Mouse (Mus musculus): ENCODE data around the gene Cdhr1.
A peak's percentile ranks its signal among the peaks of the same experiment; 100 is the strongest.
"Not testable (repeated sequence)": the region's sequence is repeated elsewhere in the genome, so short reads cannot be mapped to it uniquely, and the experiment has no call there.

The Cdhr1 gene

DNA sequence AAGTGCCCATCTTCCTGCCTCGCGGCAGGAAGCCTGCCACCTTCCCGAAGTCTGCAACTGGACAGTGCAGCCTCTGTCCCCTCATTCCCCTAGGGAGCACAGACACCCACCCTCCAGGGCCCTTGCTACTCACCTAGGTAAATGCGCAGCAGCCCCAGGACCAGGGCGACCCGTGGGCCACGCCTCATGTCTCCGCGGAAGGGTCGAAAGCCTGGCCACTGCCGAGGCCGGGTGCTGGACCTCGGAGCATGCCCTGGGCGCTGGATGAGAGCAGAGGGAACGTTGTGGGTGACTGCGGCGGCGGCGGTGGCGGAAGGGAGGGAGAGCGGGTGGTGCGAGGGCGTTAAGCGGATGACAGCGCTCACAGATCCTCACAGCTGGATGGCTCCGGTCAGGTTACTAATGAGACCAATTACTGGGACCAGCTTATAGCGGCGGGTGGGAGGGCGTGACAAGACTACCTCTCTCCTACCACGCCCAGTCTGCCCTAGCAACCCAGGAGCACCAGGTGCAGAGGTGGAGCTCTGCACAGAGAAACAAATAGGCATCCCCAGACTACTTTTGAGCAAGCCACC is at the start of gene Cdhr1:
TSS of gene Cdhr1 (minus strand) at position 392 of the 575 bp plus-strand sequence.
- DNase-seq (ENCODE audit: low read depth, low spot score): no peak

DNA sequence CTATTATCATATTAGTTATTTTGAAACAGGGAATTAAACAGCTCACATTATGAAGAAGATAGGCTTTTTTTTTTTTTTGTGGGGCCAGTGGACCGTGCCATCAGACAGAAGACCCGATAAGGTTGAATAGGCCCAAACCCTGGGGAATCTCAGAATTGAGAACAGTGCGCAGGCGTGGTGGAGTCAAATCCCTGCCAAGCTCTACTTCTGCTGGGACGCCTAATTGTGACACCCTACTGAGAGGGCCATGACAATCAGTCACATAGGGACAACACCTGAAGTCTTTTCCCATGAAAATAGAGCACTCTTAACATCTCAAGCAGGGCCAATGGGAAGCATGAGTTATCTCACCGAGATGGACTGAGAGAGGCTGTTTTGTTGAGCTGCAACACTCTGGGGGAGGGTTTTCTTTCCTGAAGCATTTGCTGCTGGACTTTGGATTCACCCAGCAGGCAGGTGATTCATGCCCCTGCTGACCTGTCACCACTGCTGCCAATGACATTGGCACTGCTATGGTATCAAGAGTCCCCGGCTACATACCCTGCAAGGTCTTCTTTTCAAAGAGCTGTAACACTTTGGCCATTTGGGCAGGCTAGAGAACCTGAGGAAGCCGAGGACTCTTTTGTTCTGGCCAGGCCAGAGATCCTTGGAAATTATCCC is 41.0 kb upstream of the Cdhr1 start:
- DNase-seq (ENCODE audit: low read depth, low spot score): no peak

DNA sequence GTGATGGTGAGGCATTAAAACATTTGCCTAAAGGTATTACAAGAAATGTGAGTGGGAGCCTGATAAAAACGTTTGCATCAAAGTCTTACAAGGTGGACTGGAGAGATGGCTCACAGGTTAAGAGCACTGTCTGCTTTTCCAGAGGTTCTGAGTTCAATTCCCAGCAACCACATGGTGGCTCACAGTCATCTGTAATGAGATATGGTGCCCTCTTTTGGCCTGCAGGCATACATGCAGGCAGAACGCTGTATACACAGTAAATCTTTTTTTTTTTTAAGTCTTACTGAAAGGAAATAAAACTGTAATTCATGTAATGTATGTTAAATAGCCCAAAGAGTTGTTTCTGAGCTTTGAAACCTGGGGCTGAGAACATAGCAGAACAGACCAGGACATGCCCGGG is 39.4 kb upstream of the Cdhr1 start:
- DNase-seq (ENCODE audit: low read depth, low spot score): not testable (repeated sequence)

DNA sequence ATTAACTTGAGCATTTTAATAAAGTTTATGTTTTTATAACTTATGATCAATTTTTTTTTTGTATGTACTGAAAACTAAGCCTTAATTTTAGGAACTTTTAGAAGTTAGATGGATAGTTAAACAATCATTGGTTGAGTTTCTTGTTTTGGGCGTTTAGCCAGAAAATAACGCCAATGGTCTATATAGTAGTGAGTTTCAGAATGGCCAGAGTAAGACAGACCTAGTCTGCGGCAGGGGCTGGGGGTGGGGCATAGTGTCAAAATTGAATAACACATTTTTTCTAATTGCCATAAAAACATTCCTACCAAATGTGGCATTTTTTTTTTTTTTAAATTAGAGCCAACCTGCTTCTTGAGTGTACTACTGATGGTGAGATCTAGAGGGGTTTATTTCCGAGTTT is 38.0 kb upstream of the Cdhr1 start:
- no peak for DNase-seq (ENCODE audit: low read depth, low spot score)

DNA sequence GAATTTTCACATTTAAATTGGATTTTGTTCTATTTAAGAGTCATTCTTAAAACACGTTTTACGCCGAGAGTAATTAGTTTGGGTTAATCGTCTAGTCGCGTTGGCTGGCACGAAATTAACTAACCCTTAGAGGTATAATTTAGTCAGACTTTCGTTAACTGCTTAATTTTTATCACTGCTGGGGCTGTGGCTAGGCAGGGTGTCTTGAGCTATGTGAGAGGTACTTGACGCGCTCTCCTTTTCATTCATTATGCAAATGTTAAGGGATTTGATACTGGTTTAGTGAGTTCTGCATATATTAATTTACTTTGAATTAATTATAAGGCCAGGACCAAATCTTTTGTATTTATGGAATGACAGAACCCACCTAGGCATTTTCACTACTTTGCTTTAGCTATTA is 37.5 kb upstream of the Cdhr1 start:
- DNase-seq (ENCODE audit: low read depth, low spot score): no peak

DNA sequence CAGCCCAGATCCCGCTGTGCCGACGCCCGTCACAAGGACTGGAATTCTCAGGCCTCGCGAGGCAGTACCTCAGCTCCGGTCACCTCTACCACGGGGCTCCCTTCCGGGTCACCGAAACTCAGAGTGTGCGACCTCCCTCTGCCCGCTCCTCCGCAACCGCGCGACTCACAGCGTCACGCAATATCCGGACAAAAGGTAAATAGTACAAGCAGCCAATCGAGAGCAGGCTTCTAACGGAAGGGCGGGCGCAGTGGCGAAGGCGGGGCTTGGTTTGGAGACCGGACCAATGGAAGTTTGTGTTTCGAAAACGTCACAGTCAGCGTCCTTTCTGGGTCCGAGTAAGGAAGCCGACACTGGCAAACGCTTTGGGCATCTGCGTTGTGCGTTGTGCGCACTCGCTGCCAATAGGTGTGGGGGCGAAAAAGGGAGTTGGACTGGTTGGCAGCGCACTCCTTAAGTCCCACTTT is 37.0 kb upstream of the Cdhr1 start, which contains the start of gene Ghitm:
TSS of gene Ghitm (minus strand) at position 146 of the 467 bp plus-strand sequence.
- DNase-seq (ENCODE audit: low read depth, low spot score): peak; percentile 94

DNA sequence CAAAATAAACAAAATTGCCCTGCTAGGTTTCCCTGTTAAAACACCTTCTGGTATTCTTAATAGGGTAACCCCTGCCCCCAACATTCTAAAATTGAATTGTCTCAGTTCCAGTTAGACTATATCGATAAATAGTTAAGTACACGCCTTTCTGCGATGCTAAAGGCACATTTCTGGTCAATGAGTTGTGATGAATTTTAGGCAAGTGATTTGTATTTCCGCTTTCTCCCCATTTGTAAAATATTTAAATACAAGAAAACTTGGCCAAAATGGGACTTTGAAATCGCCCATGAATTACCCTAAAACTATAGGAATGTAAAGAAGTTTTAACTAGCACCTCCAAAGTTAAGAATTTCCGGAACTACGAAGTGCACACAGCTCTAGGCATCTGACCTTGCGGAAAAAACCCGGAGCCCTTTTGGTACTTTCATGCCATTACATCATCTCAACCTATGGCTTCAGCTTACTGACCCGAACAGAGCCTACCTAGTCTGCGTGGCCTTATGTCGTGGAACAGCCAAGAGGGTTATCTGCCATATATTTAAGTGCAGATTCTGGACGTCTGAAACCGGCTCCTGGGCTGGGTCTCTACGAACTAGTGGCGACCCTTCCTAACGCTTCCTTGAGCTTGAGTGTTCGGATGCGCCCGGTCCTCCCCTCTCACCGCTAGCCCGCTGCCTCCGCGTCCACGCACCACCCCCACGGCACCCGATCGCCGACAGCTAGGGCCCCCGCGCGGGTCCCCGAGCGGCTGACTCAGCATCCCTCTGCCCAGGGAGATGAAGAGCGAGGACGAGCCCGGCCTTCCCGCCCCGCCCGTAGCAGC is 36.4 kb upstream of the Cdhr1 start:
- peak; percentile 12 for DNase-seq (ENCODE audit: low read depth, low spot score)

DNA sequence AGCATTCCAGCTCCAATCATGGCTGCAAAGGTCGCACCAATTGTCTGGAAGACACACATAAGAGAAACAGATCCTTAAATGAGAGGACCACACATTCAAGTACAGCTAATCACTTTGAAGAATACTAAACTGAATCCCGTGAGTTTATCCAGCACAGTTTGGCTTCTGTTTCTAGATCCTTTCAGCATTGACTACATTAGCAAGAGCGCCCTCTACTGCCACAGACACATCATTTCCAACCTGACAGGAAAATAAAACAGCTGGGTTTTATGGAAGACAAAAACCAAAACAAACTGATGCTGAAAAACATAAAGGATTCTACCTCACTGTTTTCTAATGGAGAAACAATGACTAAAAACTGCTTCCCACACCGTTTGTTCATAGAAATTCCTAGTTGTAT is 29.5 kb upstream of the Cdhr1 start:
- DNase-seq (ENCODE audit: low read depth, low spot score): no peak

DNA sequence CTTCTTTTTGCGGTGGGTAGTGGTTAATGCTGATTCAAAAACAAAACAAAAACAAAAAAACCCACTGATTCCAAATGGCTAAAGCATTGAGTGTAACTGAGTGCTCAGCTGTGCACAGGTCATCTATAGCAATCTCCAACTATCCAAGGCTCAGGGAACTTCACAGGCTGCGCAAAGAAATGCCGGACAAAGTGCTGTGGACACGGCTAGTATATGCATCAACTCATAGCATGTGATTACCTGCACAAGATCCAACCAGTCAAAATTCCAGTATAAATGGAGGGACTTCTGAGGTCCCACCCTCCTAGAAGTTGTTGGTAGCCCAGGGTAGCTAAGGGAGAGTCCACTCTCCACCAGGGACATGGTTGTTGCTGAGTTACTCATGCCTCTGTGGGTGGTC is 21.1 kb upstream of the Cdhr1 start:
- no peak for DNase-seq (ENCODE audit: low read depth, low spot score)

DNA sequence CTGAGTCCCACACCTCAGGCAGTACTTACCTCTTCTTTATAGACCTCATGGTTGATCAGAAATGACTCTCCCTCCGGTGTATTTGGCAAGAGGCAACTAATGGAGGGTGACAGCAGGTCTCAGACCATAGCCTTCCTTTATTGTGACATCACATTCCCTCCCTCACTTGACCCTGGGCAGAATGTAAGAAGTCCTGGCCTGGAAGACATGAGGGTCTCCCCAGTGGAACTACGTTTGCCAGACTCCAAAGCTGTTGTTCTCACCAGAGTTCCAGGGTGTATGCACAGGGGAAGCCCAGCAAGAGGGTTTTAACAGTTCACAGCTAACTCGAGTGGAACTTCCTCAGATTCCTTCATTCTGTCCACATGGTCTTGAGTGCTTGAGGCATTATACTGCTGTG is 15.8 kb upstream of the Cdhr1 start, which contains the start of gene 2610528A11Rik:
TSS of gene 2610528A11Rik (minus strand) at position 101 of the 400 bp plus-strand sequence.
- no peak for DNase-seq (ENCODE audit: low read depth, low spot score)

DNA sequence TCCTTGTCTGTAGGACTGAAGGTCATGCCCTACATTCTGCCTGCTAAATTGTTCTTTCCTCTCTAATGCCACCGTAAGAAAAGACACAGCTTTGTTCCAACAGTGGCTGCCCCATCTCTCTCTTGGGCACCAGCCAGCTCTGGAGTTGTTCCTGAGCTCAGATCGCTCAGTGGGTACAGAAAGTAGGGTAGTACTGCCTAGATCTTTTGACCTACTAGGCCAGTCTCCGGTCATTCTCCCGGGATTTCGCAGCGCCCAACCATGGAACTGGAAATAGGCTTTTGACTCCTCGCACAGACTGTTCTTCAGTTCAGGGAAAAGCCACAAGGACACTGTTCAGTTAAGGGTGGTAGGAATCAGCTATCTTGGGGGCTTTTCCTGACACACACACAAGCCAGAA is 14.8 kb upstream of the Cdhr1 start:
- no peak for DNase-seq (ENCODE audit: low read depth, low spot score)

DNA sequence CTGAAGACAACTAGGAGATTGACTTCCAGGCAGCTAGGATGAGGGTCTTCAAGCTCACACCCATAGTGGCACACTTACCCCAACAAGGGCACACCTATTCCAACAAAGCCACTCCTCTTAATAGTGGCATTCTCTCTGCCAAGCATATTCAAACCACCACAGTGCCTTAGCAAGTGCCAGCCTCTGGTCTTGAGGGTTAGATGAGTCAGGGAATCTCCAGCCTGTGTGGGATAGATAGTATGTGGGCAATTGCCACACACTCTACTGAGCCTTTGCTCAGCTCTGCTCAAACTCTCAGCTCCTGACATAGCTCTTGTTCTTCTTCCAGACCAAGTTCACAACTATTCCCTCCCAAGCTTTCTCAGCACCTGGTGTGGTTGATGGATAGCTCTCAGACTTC is 13.2 kb upstream of the Cdhr1 start:
- no peak for DNase-seq (ENCODE audit: low read depth, low spot score)

DNA sequence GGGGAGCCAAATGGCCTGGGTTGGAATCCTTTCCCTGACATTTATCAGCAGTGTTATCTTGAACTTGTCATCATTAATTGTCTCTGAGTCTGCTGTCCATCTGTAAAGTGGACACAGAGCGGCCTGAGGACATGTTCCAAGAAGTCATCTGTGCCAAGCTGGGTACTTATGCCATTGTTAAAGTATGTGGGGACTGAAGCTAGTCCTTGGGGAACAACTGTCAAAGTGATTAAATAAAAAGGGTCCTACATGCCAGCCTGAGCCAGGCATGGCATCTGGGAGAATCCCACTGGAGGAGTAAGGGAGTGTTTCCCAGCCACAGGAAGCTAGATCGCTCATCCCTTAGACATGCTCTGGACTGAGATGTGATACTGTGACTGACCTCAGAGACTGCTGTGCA is 12.3 kb upstream of the Cdhr1 start:
- no peak for DNase-seq (ENCODE audit: low read depth, low spot score)

DNA sequence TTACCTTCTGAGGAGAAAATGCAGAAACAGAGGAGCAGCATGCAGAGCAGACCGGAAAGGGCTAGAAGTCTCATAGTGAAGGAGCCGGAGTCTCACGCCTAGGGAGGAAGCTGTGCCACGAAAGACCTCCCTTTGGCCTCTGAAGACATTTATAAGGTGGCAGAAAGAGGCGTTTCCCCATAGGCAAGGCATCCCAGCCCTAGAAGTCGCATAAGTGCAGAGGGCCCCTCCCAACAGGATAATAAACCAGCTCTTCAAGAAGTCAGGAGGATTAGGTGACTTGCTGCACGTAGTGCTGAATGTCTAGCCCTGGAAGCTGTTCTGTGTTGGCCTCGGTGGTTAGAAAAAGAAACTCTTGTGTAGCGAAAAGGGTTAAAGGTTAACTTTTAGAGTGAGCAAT is 11.8 kb upstream of the Cdhr1 start:
- no peak for DNase-seq (ENCODE audit: low read depth, low spot score)

DNA sequence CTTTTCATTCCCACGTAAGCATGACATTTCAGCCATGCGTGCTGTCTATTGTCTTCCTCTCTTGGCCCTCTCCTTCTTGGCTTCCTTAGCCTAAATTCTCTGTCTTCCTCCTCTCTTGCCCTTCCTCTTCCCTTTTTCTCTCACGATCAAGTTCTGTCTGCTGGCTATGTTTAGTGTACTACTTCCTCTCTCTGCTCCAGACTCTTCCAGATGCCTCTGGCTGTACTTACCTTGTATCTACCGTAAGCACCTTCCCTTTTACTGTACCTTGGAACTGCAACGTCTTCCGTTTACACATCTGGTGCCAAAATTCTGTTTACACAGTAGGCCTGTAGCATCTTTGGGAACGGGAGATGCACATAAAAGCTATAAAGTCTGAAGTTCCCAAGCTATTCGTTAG is 11.3 kb upstream of the Cdhr1 start:
- no peak for DNase-seq (ENCODE audit: low read depth, low spot score)

DNA sequence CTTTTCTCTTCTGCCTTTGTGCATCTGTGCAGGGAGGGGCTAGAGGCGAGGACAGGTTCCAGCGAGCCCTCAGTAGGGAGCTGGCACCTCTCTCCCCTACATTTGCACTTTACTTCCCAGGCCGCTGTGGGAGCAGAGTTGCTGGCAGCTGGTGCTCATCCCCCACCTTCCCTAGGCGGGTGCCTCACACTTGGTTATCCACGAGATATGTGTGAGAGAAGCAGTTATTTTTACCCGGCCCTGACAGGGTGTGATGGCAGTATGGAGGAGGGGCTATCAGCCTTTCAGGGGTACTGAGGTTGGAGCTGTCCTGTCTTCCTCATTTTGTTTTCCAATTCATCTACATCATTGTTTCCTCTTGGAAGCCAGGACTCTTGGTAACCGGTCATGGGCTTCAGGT is 7.7 kb upstream of the Cdhr1 start:
- no peak for DNase-seq (ENCODE audit: low read depth, low spot score)

DNA sequence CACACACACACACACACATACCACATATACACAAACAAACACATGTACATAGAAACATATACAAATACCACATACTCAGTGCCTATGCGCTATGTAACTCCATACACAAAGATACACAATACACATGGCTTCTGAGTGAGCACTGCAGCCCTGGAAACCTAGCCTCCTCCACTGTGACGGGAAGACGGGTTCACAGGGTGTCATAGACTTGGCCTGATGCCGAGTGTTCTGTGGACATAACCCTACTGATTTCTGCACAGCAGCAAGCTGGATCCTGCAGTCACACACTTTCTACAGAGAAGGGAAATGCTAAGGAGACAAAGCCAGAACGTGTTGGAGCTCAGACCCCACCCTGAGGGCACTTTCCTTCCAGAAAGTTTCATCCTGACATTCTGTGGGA is 6.6 kb upstream of the Cdhr1 start:
- no peak for DNase-seq (ENCODE audit: low read depth, low spot score)

DNA sequence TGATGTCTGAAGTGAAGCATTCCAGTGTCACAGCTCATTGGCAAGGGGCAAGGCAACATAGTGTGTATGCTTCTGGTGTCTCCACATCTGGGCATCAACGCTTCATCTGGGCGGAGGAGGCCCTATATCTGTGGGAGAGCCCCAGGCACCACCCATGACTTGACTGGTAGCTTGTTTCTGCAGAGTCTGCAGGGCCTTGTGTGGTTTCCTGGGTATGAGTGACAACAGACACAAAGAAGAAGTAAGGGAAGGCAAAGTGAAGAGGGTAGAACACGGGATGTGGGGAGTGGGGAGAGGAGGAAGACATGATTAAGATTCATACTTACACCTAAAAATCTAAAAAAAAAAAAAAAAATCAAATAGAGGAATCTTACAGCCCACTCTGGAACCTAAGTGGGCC is 4.3 kb upstream of the Cdhr1 start:
- DNase-seq (ENCODE audit: low read depth, low spot score): no peak

DNA sequence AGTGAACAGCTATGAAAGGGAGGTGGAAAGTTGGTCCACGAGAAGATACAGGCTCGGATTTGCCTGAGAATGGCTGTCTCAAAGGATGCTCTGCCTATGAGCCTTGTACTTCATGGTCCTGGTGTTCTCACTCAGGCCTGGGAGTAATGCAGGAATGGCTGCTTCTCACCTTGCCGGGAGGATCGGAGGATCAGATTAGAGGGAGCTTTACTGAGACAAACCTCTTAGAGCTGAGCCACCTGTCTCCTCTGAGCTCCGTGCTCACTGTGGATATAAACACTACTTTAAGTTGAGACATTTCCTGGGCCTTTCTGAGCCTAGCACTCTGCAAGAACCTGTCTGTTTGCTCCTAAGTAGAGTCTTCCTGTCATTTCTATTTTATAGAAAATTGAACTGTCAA is 3.4 kb upstream of the Cdhr1 start:
- DNase-seq (ENCODE audit: low read depth, low spot score): no peak

DNA sequence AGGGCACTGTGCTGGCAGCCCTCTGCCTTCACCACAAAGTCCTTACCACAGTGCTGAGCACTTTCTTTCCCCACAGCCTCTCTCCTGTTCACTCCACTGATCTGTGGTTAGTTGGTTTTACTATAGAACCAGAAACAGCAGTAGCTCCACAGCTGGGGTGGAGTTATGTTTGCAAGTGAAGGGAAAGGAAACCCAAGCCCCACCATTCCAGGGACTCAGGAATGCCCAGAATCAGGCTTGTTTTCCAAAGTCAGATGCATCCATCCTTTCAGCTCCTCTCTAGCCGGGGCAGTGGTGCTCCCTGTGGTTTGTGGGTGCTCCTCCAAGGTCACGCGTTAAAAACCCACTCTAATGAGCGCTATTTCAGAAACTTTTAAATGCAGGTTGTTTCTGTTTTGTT is 2.6 kb downstream of the Cdhr1 start:
- no peak for DNase-seq (ENCODE audit: low read depth, low spot score)

DNA sequence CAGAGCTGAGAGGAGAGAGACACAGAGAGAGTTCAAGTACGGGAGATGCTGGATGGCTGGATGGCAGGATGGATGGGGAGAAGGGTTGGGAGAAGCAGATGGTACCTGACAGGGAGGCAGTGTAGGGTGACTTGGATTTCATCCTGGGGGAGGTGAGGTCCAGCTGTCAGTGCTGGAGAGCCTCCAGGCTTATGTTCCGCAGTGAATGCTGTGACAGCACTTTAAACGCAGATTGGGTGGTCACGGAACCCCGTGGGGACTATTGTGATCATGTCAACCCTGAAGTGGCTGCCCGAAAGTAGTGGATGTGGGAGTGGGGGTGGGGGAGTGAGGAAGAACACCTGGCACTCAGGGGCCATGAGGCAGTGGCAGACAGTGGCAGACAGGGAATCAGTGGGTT is 3.7 kb downstream of the Cdhr1 start:
- no peak for DNase-seq (ENCODE audit: low read depth, low spot score)

DNA sequence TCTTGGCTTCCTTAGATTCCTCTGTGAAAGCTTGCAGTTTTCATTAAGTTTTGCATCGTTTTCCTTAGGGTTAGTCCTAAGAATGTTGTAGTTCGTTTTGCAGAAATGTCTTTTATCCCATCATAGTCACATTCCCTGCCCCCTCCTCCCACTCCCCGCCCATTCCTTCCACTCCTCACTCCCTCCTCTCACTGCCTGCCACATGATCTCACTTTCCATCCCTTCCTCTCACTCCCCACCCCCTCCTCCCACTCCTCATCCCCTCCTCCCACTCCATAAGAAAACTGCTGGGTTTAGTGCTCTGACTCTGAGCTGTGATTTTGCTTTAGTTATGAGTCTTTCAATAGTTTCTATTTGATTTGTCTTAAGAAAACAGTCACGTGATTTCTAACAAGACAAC is 14.4 kb downstream of the Cdhr1 start:
- no peak for DNase-seq (ENCODE audit: low read depth, low spot score)

DNA sequence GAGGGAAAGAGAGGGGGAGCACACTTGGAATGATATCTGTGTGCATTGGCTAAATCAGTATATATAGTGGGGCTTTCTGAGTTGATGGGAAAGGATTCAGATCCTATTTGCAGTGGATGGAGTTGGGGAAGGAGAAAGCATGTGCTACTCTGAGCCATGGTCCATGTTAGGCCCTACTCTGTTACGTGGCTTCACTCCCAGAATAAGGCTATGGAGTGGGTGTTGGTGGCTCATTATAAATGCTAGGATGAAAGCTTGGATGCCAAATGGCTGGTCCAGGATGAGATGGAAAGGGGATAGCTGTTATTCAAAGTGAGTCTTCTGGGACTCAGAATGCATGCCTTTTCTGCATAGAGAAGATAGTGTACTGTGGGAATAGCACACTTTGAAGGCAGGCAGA is 17.4 kb downstream of the Cdhr1 start:
- DNase-seq (ENCODE audit: low read depth, low spot score): no peak
